Mouse (Mus musculus) embryonic fibroblast, embryonic 13.5 days (primary cell): ENCODE measurements around the gene Sgms2.

Experiments used
- CTCF ChIP-seq: IDR thresholded peaks from 2 replicates; pipeline ENCODE4 v1.5.1; 2011; ENCODE audit warnings: mild to moderate bottlenecking, control low read depth, low read length, moderate library complexity, borderline replicate concordance; ENCODE audit not compliant: insufficient read depth
- POLR2A ChIP-seq: IDR thresholded peaks from 2 replicates; pipeline ENCODE4 v1.6.1; 2011; ENCODE audit warnings: low read depth, mild to moderate bottlenecking, control low read depth, low read length, moderate library complexity

GRCm38 (mm10) chr3:131488969-131489368, 2.2 kb downstream of the Sgms2 start:
- no peak for TF ChIP-seq CTCF
- TF ChIP-seq POLR2A, result no peak
